Mouse (Mus musculus): ENCODE results near the gene Thap8. TPM values are rescaled to one million over a fixed set of nuclear protein-coding genes. Genes with fewer than 3 reads are reported as not detected.

The Thap8 gene
- total RNA-seq, 2 experiments from 2014 or later: 0.35 to 0.67 TPM

Other genes with a start within 250 kb of the Thap8 start
- gene Zfp14, start 228.7 kb upstream of the Thap8 start, total RNA-seq (2021): 1 to 10 TPM; 7.4 to 8.9 TPM
- gene Zfp82, start 207.2 kb upstream of the Thap8 start, total RNA-seq (2021): 1 to 10 TPM; 3.6 to 4.5 TPM
- not detected for gene Gm26920, start 189.7 kb upstream of the Thap8 start, total RNA-seq (2021)
- 1 to 10 TPM; 6.9 to 8.5 TPM for gene Zfp566, start 189.6 kb upstream of the Thap8 start, total RNA-seq (2021)
- 10 to 100 TPM; 65.1 to 72.3 TPM for gene Zfp260, start 185.3 kb upstream of the Thap8 start, total RNA-seq (2021)
- 10 to 100 TPM; 25.3 to 27.6 TPM for gene Zfp382, start 158.2 kb upstream of the Thap8 start, total RNA-seq (2021)
- gene Zfp146, start 110.3 kb upstream of the Thap8 start, total RNA-seq (2021): 10 to 100 TPM; 48.4 to 52.6 TPM
- gene Cox7a1, start 96.0 kb upstream of the Thap8 start, total RNA-seq (2021): 1 to 10 TPM; 6.2 to 8.6 TPM
- 100 to 1,000 TPM; 206 to 239 TPM for gene Capns1, start 81.3 kb upstream of the Thap8 start, total RNA-seq (2021)
- 10 to 100 TPM; 53.9 to 58.0 TPM for gene Polr2i, start 48.1 kb upstream of the Thap8 start, total RNA-seq (2021)
- gene Tbcb, start 47.8 kb upstream of the Thap8 start, total RNA-seq (2021): 100 to 1,000 TPM; 135 to 139 TPM
- gene Ovol3, start 44.4 kb upstream of the Thap8 start, total RNA-seq (2021): not detected
- 1 to 10 TPM; 2.7 to 3.0 TPM for gene Wdr62, start 325 bp downstream of the Thap8 start, total RNA-seq (2021)
- gene Clip3, start 11.6 kb downstream of the Thap8 start, total RNA-seq (2021): 100 to 1,000 TPM; 501 to 515 TPM
- gene Alkbh6, start 28.6 kb downstream of the Thap8 start, total RNA-seq (2021): 10 to 100 TPM; 41.6 to 45.9 TPM
- 1 to 10 TPM; 4.2 to 5.8 TPM for gene Syne4, start 34.7 kb downstream of the Thap8 start, total RNA-seq (2021)
- gene E130208F15Rik, start 41.6 kb downstream of the Thap8 start, total RNA-seq (2021): under 1 TPM; 0.43 to 0.74 TPM
- 1 to 10 TPM; 7.8 to 8.9 TPM for gene Sdhaf1, start 43.8 kb downstream of the Thap8 start, total RNA-seq (2021)
- 10 to 100 TPM; 32.5 to 35.5 TPM for gene Lrfn3, start 82.7 kb downstream of the Thap8 start, total RNA-seq (2021)
- gene Tyrobp, start 133.7 kb downstream of the Thap8 start, total RNA-seq (2021): 10 to 100 TPM; 26.7 to 30.1 TPM
- not detected for gene Hcst, start 139.8 kb downstream of the Thap8 start, total RNA-seq (2021)
- gene Nfkbid, start 141.6 kb downstream of the Thap8 start, total RNA-seq (2021): 1 to 10 TPM; 3.7 to 3.8 TPM
- gene Aplp1, start 165.4 kb downstream of the Thap8 start, total RNA-seq (2021): 100 to 1,000 TPM; 981 to 987 TPM
- gene Kirrel2, start 177.6 kb downstream of the Thap8 start, total RNA-seq (2021): 10 to 100 TPM in 1 of 2 experiments, 1 to 10 TPM in 1; 8.5 to 15.5 TPM
- 1 to 10 TPM; 1.2 to 1.3 TPM for gene Nphs1, start 178.2 kb downstream of the Thap8 start, total RNA-seq (2021)
- gene Prodh2, start 213.5 kb downstream of the Thap8 start, total RNA-seq (2021): not detected

Measured in layer of hippocampus, postnatal 14 days (tissue).